In genomic region chr8:65280390-65280789, GRCm38 (mm10) we compare ENCODE assay signal across 29 mouse cellular contexts.
"Had no signal": no experiment of that assay in that cellular context is flagged by ENCODE, and none has a peak within 500 bp of the region (broad histone marks: within the 10 kb centered on the region; RNA-seq: fewer than 3 reads in every experiment).

No protein-coding gene starts in this region.

- H3K4me1 ChIP-seq: limb, embryonic 10.5 days; limb, embryonic 12.5 days; limb, embryonic 13.5 days; limb, embryonic 15.5 days; liver, embryonic 12.5 days; liver, embryonic 13.5 days; liver, embryonic 15.5 days; megakaryocyte, embryonic 14.5 days; midbrain, embryonic 10.5 days; midbrain, embryonic 12.5 days; midbrain, embryonic 13.5 days; midbrain, embryonic 15.5 days; neural tube, embryonic 12.5 days had no signal

- H3K27me3 ChIP-seq: limb, embryonic 12.5 days; limb, embryonic 13.5 days; limb, embryonic 15.5 days; liver, embryonic 12.5 days; liver, embryonic 13.5 days; liver, embryonic 15.5 days; megakaryocyte, embryonic 14.5 days; midbrain, embryonic 12.5 days; midbrain, embryonic 13.5 days; midbrain, embryonic 15.5 days; neural tube, embryonic 12.5 days had no signal

- H3K4me3 ChIP-seq: left cerebral cortex, adult 2 months; limb, embryonic 10.5 days; limb, embryonic 12.5 days; limb, embryonic 13.5 days; limb, embryonic 15.5 days; liver, embryonic 12.5 days; liver, embryonic 13.5 days; liver, embryonic 15.5 days; megakaryocyte, embryonic 14.5 days; midbrain, embryonic 10.5 days; midbrain, embryonic 12.5 days; midbrain, embryonic 13.5 days; midbrain, embryonic 15.5 days; myocyte; neural tube, embryonic 12.5 days had no signal

- H3K9me3 ChIP-seq: limb, embryonic 10.5 days; limb, embryonic 12.5 days; limb, embryonic 13.5 days; limb, embryonic 15.5 days; liver, embryonic 12.5 days; liver, embryonic 13.5 days; liver, embryonic 15.5 days; megakaryocyte, embryonic 14.5 days; midbrain, embryonic 10.5 days; midbrain, embryonic 12.5 days; midbrain, embryonic 13.5 days; midbrain, embryonic 15.5 days; neural tube, embryonic 12.5 days had no signal

- DNase-seq: layer of hippocampus, postnatal 36 days; left cerebral cortex, postnatal 4 days; liver; liver, embryonic 13.5 days; liver, postnatal 0 days; lung, adult 18-20 months; lung, postnatal 14 days; lung, postnatal 4 days; midbrain, embryonic 14.5 days had no signal

- H3K4me2 ChIP-seq: limb, embryonic 12.5 days; limb, embryonic 13.5 days; limb, embryonic 15.5 days; liver, embryonic 11.5 days; liver, embryonic 12.5 days; liver, embryonic 13.5 days; liver, embryonic 15.5 days; midbrain, embryonic 11.5 days; midbrain, embryonic 12.5 days; midbrain, embryonic 13.5 days; midbrain, embryonic 15.5 days; neural tube, embryonic 12.5 days had no signal

- H3K27ac ChIP-seq: left cerebral cortex, adult 2 months; limb, embryonic 10.5 days; limb, embryonic 12.5 days; limb, embryonic 13.5 days; limb, embryonic 15.5 days; liver, embryonic 12.5 days; liver, embryonic 13.5 days; liver, embryonic 14.5 days; liver, embryonic 15.5 days; macrophage; midbrain, embryonic 10.5 days; midbrain, embryonic 12.5 days; midbrain, embryonic 13.5 days; midbrain, embryonic 15.5 days; neural tube, embryonic 12.5 days had no signal

- ATAC-seq: liver, embryonic 12.5 days; liver, postnatal 0 days; lung, postnatal 0 days; midbrain, embryonic 13.5 days; midbrain, embryonic 15.5 days; midbrain, embryonic 16.5 days had no signal

- H3K9ac ChIP-seq: limb, embryonic 12.5 days; limb, embryonic 13.5 days; limb, embryonic 15.5 days; liver, embryonic 12.5 days; liver, embryonic 13.5 days; liver, embryonic 14.5 days; liver, embryonic 15.5 days; liver, postnatal 0 days; midbrain, embryonic 12.5 days; midbrain, embryonic 13.5 days; midbrain, embryonic 15.5 days; neural tube, embryonic 12.5 days had no signal

- H3K36me3 ChIP-seq: limb, embryonic 10.5 days; limb, embryonic 12.5 days; limb, embryonic 13.5 days; limb, embryonic 15.5 days; liver, embryonic 12.5 days; liver, embryonic 13.5 days; liver, embryonic 15.5 days; midbrain, embryonic 10.5 days; midbrain, embryonic 12.5 days; midbrain, embryonic 13.5 days; midbrain, embryonic 15.5 days; neural tube, embryonic 12.5 days had no signal
